Mouse (Mus musculus) monocyte, adult 5-6 weeks (primary cell): Measurements from ENCODE around the gene Hck. TPM values are rescaled to one million over a fixed set of nuclear protein-coding genes. Genes with fewer than 3 reads are reported as not detected.

Source experiments
- ATAC-seq: fragments of 153-309, 156-312 bp; replicated peaks from 2 replicates; pipeline ENCODE4 v1.8.0; 2017; ENCODE audit warnings: mild to moderate bottlenecking; ENCODE audit not compliant: low TSS enrichment, insufficient number of reproducible peaks, severe bottlenecking, poor library complexity, low FRiP score
- total RNA-seq: library from RNA; stranded (forward); fragments of 200-1000, 200-491, 200-594 nt; gene quantifications from 3 replicates; pipeline ENCODE4 v1.2.3, GENCODE M21; 2017

Hck gene
- 404 to 550 TPM (median 548 TPM) in 3 replicates for total RNA-seq

DNA sequence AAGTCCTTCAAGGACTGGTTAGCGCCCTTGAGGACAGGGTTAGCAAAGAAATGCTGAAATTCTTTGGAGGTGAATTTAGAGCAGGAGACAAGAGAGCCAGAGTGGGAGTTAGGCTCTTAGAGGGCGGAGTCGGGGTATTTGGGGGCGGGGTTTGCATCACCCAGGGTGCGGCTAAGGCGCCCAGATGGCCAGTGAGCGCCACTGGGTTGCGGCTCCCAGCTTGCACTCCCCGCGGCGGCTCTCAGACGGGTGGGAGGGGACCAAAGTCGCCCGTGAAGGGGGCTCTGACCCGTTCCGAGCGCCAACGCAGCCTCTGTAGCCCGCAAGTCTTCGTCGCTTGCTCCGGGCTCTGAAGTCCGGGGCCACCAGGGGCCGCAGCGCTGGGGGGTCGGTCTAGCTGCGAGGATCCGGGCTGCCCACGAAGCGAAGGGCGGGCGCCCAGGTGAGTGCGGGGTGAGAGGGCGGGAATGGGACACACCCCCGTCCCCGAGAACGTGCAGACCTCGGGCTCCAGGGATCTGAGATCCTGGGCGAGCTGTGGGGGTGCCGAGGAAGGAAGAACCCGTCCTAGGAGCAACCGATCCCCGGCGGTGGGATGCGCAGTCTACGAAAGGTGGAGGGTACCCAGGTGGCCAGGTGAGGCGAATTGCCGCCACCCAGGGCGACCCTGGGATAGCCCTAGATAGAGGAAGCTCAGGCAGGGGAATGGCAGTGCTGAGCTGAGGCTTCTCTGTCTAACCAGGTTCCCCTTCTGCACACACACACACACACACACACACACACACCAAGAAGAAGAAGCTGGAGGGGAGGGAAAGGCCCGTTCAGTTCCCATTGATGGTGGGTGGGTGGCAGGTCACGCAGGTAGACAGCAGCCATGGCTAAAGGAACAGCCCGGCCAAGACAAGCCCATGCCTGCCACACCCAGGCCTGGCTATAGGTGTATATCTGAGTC lies at the start of gene Hck:
Gene Hck (plus strand): TSS at position 156 of the 952 bp plus-strand sequence.
- ATAC-seq: peak; percentile 62

DNA sequence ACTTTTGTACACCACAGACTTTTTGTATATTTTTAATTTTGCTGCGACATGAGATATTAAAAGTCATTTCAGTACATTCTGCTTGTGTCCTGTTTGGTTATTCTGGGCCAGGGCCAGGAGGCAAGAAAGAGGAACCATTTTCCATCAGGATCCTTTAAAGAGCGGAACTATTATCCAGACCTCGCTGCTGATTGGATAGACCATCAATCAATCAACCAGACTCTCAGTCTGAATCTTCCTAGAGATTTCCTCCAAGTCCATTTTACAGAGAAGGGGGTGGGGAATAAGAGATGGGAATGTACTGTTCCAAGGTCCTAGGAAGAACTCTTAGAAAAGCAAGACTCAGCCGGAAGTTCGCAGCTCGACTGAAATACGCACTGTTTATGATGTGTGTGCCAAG lies 48.1 kb upstream of the Hck start:
- no peak for ATAC-seq

- ATAC-seq: no peak
Measured at GRCm38 (mm10) chr2:153063394-153063793, 44.9 kb upstream of the Hck start.

GRCm38 (mm10) chr2:153064190-153064970 lies 43.9 kb upstream of the Hck start:
- no peak for ATAC-seq

- no peak for ATAC-seq
Measured at GRCm38 (mm10) chr2:153065747-153066508, 42.3 kb upstream of the Hck start, which contains the start of gene Ccm2l. Gene Ccm2l (plus strand): TSS chr2:153065955.

DNA sequence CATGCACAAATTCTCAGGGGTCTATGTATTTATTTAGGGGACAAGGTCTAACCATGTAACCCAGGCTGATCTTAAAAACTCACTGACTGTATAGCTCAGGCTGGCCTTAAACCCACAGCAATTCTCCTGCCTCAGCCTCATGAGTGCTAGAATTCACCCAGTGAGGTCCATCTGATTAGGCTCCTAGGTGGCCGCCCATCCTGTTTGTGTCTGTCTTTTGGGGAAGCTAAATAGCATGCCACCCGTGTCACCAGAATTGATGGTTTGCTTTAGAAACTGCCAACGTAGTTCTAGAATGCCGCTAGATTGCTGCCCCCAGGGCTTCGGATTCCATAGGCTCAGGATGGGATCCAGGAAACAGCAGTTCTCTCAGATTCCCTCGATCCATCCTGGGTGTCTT lies 41.3 kb upstream of the Hck start:
- ATAC-seq: no peak

DNA sequence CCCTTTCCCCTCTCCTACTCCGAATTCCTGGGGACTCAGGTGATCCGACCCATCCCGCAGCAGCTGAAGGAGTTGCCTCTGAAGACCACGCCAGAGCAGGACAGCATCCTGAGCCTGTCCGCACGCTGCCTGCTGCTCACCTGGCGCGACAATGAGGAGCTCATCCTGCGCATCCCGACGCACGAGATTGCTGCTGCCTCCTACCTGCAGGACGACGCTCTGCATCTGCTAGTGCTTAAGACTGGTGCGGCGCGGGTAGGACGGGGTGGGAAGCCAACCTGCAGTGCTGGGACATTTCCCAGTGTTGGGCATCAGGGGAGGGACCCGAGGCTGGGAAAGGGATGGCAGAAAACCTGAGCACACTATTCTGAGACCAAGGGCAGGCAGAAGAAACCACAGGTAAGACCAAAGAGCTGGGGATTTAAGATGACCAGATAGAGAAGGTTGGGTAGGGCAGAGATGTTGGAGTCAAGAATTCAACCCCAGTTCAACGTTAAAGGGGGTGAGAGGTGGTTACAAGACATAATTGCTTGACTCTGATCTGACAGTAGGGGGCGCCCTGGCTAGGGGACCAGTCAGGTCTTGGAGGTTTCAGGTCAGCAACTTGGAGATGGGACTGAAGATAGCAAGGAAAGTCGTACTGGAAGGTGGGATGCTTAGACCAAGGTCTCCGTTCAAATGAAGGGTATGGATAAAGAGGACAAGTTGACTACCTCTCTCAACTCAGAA lies 37.3 kb upstream of the Hck start:
- no peak for ATAC-seq

- no peak for ATAC-seq
Measured at GRCm38 (mm10) chr2:153071491-153072184, 36.6 kb upstream of the Hck start.

GRCm38 (mm10) chr2:153074651-153075050 lies 33.6 kb upstream of the Hck start:
- no peak for ATAC-seq

DNA sequence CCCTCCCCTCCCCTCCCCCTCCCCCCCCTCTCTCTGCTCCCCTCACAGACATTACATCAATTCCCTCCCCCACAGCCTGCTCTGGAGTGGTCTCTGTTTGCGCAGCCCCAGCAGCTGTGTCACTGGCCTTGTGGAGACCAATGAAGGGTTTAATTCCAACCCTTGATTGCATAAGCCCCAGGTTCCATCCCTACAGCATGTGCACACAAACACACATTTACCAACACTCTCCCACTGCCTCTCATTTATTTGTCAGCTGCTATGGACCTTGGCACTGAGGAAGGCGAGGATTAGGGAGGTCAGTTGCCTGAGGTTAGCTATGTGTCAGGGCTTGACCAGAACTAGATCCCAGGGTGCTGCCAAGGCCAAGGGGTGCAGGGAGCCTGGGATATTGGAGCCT lies 32.3 kb upstream of the Hck start:
- 0 out of 2 replicates have a peak, but pooled peaks have one; percentile 19 for ATAC-seq

DNA sequence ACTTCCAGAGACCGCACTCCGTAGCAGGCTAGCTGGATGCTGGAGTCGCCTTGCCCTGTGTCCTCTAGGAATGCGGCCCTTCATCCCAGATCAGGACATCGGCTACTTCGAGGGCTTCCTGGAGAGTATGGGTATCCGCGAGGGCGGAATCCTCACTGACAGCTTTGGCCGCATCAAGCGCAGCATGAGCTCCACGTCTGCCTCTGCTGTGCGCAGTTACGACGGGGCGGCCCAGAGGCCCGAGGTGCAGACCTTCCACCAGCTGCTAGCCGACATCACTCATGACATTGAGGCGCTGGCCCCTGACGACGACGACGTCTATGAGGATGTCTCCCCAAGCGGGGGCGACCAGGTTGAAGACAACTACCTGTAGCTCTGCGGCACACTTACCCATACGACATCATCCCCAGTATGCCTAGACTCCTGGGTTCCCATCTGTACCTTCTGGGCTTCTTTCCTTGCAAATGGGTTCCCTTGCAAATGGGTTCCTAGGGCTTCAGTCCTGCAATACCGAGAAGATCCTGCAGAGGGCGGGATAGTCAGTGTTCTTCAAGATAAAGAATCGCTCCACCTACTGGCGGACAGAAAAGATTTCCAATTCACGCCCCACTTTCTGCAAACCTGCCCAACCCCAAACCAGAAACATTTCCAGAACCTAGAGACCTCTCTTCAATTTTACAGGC lies 27.3 kb upstream of the Hck start:
- ATAC-seq: peak; percentile 54

- ATAC-seq: no peak
Measured at GRCm38 (mm10) chr2:153081866-153082265, 26.4 kb upstream of the Hck start.

GRCm38 (mm10) chr2:153083275-153083674 lies 25.0 kb upstream of the Hck start:
- no peak for ATAC-seq

- peak; percentile 44 for ATAC-seq
Measured at GRCm38 (mm10) chr2:153083824-153084223, 24.4 kb upstream of the Hck start.

DNA sequence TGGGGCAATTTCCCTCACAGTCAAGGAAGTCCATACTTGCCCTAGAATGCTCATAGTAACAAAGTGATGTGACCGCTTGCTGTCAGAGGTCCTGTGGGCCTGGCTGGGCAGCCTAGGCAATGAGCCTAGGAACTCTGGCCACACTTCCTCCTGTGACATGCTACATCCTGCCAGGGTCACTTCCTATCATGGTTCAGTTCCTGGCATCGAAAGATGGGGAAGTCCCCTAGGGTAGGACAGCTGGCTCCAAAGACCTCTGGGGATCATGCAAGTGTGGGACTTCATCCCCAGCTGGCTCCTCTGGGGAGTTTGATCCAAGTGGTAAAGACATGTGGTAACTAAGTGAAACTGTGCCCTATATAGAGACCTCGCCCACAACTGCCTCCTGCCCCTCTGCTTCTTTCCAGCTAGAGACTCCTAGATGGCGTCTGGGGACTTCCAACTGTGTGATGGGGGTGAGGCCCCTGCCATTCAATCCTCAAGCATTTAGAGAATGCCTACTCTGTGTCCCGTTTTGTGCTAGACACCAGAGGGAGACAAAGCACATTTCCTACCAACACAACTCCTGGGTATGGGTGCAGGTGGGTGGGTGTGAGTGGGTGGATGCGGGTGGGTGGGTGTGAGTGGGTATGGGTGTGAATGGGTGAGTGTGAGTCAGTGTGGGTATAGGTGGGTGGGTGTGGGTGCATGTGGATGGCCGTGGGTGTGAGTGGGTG lies 23.8 kb upstream of the Hck start:
- peak; percentile 91 for ATAC-seq

DNA sequence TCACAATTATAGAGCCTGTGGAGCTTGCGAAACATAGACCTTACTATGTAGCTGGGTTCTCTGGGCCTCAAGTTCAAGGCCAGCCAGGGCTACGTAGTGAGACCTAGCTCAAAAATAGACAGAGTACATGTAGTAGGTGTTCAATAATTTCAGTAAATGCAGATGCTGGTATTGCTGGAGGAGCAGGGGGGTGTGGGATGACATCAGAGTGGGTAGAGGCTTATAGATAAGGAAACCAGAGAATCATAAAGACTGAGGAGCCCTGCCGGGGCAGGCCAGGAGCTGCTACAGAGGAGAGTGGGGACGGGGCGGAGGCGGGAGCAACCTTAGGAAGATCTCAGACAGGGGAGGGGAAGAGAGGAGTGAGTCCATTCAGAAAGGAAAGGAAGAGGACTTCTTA lies 22.7 kb upstream of the Hck start:
- no peak for ATAC-seq

DNA sequence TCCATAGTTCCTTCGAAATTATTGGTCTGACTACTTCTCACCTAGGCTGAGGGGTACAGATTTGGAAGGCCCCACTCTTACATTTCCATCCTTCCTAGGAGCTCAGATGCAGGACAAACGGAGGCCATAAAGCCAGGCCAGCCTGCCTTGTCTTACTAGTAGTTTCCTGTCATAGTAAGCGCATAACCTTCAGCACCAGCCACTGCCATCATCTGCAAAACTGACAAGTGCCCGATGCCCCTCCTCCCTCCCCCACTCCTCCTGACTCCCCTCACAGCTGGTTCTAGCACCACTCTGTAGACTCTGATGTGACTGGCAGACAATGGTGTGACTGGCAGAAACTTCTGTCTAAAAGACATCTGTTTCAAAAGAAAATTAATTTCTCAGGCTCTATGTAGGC lies 22.1 kb upstream of the Hck start:
- ATAC-seq: no peak
